Mouse (Mus musculus) kidney, postnatal 36 days (tissue): Measurements from ENCODE around the gene Stat5b.

Source experiments
- DNase-seq, 2 experiments: peaks; one replicate each; pipeline ENCODE4 v3.0.0; 2021 to 2022; ENCODE audit warnings: mixed read lengths in 2 of 2

Gene Stat5b

GRCm38 (mm10) chr11:100865618-100866017 is 15.1 kb upstream of the Stat5b start:
- DNase-seq = no peak

- DNase-seq = no peak
Observed at GRCm38 (mm10) chr11:100863141-100863540, 12.6 kb upstream of the Stat5b start.

DNA sequence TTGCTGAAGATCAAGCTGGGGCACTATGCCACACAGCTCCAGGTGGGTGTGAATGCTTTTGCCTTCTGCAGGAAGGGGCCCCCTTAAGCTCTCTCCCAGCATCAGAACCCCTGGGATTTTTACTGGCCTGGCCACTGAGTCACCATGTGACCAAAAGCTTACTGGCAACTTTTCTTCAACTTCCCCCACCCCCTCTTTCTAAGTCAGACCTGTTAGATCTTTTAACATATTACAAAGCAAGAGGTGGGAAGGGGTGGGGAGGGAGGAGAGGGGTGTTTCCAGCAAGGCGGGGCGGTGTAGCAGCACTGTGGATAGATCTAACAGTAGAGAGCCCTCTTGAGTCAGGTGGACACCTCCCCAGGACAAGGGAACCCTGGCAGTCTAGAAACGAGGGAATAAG is 11.3 kb upstream of the Stat5b start:
- no peak for DNase-seq

GRCm38 (mm10) chr11:100861335-100861734 is 10.8 kb upstream of the Stat5b start:
- DNase-seq = no peak

DNA sequence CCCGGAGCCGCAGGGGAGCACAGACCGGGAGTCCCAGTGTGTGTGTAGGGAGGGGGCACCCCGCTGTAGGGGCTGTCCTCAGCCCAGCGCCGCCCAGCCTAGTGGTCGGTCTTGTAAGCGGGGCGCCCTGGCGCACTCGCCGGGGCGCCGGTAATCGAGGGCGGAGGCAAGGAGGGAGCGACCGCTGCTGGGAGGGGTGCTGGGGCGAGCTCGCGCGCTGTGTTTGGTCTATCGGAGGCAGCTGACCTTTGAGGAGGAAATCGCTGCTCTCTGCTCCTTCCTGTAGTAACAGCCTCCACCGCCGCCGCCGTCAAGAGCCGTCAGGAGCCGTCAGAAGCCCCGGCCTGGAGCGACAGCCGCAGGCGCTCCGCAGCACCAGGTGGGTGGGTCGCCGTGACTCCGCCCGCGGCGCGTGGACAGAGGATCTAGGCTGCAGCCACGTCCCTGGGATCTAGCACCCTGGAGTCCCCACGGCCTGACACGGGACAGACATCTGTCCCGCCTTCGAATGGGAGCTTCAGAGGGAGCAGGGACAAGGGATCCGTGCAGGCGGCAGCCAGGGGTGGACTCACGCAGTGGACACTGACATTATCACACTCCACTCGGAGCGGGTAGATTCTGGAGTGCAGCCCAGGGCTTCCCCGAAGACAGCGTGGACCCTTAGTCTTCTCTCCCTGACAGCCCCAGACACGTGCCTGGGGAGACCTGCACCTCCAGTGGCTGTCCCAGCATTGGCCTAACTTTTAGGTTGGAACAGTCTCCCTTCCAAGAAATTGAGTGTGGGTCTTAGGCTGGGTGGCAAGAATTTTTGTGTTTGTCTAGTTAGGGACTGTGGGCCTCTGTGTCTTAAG is 9.9 kb upstream of the Stat5b start:
- peak; percentile 90 to 92 for DNase-seq

GRCm38 (mm10) chr11:100859579-100860075 is 9.1 kb upstream of the Stat5b start:
- DNase-seq = no peak

DNA sequence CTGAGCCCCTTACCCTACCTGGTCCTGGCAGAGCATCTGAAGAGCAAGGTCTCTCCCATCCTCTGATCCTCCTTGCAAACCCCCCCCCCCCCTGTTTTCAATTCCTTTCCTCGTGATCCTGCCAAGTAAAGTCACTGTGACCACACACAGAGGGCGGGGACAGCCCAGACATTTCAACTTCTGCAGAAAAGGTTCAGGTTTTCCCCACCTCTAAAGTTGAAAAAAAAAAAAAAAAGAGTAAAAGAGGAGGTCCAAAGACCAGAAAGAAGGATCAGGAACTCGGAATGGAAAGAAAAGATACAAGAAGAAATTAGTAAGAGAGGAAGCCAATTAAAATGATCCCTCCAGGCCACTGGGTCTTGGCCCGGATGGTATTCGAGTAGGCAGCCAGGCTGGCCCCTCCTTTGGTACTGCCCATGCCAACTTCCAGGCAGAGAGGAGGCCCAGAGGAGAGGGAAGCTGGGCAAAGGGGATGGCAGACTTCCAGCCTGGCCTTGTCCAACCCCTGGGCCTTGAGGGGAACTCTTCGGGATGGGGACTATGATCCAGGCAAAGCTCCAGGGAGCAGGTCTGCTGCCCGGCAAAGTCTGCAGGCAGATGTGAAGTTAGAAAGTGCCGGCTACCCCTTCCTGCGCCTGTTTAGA is 8.5 kb upstream of the Stat5b start, which contains the start of gene Stat5a:
TSS of gene Stat5a (plus strand) at position 417 of the 644 bp plus-strand sequence.
- DNase-seq = peak; percentile 93 to 95

DNA sequence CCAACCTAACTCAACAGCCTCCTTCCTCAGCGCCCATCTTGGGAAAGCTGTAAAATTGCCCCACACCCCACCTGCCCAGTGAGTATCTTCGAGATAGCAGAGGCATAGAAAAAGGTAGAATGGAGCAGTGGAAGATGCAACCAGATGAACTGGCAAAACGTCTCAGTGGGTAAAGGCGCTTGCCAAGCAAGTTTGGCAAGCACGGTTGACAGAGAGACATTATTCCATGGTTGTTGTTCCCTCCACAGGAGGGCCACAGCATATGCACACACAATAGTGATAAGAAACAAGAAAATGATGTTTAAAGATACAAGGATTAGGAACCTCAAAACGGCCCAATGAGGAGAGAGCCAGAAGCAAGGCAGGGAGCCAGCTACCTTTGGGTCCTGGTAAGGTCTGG is 7.4 kb upstream of the Stat5b start:
- no peak for DNase-seq

DNA sequence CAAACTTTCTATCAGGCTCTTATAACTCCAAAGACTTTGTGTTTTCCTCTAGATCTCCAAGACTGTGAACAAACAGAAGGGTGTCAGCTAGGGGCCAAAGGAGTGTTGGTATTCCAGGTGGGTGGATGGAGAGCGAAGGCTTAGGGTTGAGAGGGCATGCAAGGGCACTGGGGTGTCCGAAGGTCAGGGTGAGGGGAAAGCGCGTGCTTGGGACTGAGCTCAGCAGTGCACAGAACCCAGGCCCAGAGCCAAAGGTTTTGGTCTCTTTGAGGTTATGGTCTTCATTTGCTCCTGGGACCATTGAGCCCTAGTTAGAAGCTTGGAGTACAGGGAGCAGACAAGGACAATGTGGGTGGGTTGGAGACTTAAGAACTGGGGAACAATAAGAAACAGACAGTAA is 4.7 kb upstream of the Stat5b start:
- peak; percentile 64 to 72 for DNase-seq

GRCm38 (mm10) chr11:100854268-100854667 is 3.7 kb upstream of the Stat5b start:
- DNase-seq = peak; percentile 80 to 88

DNA sequence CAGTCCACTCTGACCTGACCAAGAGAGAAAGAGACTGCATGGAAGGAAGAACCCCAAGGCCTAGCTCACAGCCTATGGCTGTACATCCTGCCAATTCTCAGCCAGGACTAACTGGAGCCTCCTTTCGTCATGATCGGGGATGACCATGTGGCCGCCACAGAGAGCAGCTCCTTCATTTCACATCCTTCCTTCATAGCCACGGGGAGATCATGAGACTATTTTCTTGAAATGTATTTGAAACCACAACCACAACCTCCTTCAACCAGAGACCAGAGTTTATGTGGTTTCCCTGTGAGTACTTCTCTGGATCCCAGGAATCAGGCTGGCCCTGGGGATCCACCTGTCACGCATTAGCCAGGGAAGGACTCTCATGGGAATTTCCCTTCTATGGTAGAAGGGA is 2.5 kb upstream of the Stat5b start:
- no peak for DNase-seq

DNA sequence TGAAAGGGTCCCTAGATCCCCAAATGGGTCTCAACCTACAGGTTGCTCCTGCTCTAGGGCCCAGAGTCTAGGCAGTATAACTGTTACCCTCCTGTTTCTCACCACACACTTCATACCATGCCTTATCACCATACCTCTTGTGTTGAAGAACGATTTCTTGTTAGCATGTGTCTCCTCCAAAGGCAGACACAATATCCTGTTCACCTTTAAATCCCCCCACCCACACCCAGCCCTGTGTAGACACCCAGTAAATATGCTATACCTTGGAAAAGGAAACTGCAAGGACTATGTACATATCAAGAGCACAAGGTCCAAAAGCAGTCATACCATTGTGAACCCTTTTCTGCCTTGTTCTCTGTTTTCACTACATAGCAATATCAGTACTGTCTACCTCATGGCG is 1.6 kb upstream of the Stat5b start:
- no peak for DNase-seq

GRCm38 (mm10) chr11:100850778-100851528 is 429 bp upstream of the Stat5b start:
- peak; percentile 76 to 88 for DNase-seq

DNA sequence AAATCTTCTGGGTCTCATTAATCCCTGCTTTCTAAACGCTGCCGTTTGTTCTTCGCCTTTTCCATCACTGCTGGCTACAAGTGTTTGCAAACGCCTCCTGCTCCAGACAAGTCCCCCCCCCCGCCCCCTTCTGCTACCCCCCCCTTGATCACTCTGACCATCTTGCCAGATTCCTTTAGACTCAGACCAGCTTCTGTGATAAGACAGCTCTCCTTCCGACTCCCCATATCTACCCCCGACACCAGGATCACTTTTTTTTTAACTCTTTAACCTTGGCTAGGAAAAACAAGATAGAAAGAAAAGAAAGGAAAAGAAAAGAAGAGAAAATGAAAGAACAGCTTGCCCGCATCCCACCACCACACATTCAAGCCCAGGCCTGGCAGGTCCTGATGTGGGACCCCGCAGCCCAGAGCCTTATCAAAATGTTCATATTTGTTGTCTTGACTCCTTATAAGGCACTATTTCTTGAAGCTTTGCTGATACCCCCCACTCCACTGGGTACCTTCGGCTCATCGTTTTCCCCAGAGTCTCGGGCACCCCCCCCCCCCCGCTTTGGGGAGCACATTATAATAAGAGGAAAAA is 977 bp downstream of the Stat5b start:
- no peak for DNase-seq

DNA sequence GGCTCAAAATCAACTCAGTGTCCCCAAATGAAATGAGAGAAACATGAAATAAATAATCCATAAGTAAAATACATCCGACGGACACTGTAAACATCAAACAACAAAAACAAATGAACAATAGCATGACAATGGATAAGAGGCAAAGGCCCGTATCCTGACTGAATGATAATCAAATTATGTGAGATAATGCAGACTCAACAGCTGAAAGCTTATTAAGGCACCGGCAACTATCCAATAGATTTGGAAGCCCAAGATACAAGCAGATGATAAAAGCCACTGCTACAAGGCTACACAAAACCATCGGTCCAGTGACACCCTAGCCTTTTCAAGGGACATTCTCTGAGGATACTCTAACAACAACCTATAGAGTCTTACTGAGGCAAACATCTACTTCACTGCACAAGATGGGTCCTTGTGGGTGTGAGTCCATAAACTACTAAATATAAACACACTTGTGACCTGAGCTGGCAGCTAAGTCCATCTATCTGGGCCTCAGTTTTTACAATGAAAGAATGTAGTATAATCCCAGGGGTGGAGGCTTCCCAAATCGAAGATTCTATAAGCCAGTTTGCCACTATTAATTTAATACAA is 1.6 kb downstream of the Stat5b start:
- DNase-seq = no peak

DNA sequence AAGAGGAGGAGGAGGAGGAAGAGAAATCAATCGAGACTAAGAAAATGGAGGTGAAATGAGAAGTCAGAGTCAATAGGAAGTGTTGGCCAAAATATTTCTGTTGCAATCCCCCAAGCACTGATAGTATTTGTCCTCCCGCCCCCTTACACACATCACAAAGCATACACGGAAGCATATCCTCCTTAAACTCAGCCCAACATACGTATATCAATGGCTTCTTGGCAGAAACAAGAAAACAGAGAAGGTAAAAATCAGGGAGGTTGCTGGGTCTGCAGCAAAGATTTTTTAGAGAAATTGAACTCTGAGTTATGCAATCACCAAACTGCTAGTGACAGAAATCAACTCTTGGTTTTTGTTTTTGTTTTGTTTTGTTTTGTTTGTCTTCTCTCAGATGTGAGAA is 2.4 kb downstream of the Stat5b start:
- DNase-seq = no peak

DNA sequence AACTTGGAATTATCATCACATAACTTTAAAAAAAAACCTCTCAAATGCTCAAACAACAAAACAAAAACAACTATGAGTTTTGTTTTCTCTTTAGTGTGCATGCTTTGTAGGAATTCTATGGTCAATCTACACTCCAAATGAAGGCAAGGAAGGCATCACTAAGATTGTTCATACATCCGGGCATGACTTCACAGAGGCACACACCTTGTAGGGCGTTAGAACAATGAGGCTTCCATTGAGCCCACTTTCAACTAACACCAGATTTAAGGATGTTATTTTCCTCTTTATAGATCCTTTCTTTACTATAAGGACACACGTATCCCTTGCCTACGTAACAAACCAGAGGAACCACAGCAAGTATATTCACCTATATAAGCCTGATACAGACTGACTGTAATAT is 3.0 kb downstream of the Stat5b start:
- no peak for DNase-seq

- DNase-seq = no peak
Observed at GRCm38 (mm10) chr11:100845793-100846192, 4.7 kb downstream of the Stat5b start.

GRCm38 (mm10) chr11:100844121-100844520 is 6.4 kb downstream of the Stat5b start:
- no peak for DNase-seq

- DNase-seq = no peak
Observed at GRCm38 (mm10) chr11:100843070-100843669, 7.4 kb downstream of the Stat5b start.

DNA sequence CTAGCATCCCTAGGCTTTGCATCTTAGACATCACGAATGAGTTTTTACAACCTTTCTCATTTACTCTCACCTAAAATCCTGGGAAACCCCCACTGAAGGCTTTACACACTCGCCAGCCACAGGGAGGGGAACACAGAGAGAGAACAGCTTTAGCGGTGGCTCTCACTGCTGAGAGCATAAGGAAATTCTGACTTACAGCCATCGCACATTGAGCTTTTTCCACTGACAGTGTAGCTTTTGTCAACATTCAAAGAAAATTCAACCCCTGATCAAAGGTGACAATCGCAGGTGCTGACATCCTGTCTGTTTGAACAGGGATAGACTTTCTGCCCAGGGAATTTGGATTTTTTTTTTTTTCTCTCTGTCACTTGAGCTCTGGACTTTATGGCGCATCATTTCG is 8.5 kb downstream of the Stat5b start:
- no peak for DNase-seq

GRCm38 (mm10) chr11:100840866-100841265 is 9.7 kb downstream of the Stat5b start:
- no peak for DNase-seq
